Mouse (Mus musculus): ENCODE data around the gene Cwh43.

DNA sequence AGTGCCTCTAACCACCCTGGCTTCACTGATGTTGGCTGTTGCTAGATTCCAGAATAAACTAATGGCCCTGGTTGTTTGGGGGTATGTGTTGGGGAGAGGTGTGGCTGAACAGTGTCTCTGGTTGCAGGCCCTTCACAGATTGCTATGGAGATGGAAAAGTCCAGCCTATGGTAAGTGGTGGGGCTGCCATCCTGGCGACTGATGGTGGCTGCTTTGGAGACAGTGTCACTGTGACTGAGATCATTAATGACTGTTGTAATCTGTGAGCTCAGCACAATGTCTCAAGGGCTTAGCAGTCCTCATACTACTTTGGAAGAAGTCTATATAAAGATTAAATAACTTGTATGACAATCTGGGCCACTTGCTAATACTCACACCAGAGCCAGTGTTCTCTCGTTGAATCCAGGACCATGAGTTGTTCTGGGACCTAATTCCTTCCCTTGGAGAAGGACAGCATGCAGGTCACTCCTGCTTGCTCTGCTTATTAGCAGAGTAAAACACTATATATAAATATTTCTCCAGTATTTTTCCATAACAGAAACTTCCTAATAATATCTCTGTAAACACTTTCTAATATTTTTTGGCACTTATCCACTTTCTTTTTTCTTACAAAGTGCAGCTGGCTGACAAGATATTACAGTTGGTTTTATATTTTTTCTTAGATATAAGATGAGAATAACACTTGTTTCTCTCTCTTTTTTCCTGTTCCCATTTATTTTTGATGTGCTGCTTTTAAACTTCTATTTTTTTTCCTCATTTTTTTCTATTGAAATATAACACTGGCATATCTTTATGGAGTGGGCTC lies 48.8 kb downstream of the Cwh43 start:
- TF ChIP-seq POLR2A (IDR thresholded peaks at IDR 0.05; ENCODE audit: low read depth, low read length): no peak
- no peak for TF ChIP-seq CTCF (conservative IDR thresholded peaks at IDR 0.05; ENCODE audit: insufficient read depth, insufficient read length, low read depth, low read length)
